Mouse (Mus musculus) heart, adult 2 months (tissue): Measurements from ENCODE around the gene Rab42.

Experiments used
- CTCF ChIP-seq: fragments of 200-600 bp; IDR thresholded peaks from 2 replicates; pipeline ENCODE4 v1.8.1; 2022; ENCODE audit warnings: antibody characterized with exemption, mild to moderate bottlenecking, moderate library complexity
- POLR2A ChIP-seq: fragments of 200-500 bp; IDR thresholded peaks from 2 replicates; pipeline ENCODE4 v1.6.1; 2011; ENCODE audit warnings: mild to moderate bottlenecking, low read depth, low read length, control low read depth; ENCODE audit not compliant: insufficient read depth

DNA sequence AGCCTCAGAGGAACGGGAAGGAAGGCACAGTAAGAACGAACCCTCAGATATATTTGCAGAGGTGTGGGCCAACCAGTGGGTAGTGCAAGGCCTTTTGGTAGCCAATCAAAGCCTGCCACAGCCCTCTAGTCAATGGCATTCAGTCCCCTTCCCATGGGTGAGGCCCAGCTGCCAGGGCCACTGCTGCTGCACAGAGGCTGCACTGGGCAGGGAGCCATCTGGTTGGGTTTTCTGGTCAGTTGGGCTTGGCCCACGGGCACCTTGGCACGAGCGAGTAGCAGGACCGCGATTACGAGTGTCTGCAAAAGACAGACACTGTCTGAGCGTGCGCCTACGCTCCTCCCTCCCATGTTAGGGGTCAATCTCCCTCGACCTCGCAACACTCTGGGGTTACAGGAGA, 35.8 kb upstream of the Rab42 start:
- no peak for TF ChIP-seq CTCF
- TF ChIP-seq POLR2A, result no peak
